Mouse (Mus musculus): ENCODE measurements around the gene Vps35l. TPM values are rescaled to one million over a fixed set of nuclear protein-coding genes. Genes with fewer than 3 reads are reported as not detected.

Vps35l gene
- polyA plus RNA-seq (2017; shearing (Covaris generic)), result 100 to 1,000 TPM in 1 of 2 experiments, 10 to 100 TPM in 1; 61.4 to 101 TPM

DNA sequence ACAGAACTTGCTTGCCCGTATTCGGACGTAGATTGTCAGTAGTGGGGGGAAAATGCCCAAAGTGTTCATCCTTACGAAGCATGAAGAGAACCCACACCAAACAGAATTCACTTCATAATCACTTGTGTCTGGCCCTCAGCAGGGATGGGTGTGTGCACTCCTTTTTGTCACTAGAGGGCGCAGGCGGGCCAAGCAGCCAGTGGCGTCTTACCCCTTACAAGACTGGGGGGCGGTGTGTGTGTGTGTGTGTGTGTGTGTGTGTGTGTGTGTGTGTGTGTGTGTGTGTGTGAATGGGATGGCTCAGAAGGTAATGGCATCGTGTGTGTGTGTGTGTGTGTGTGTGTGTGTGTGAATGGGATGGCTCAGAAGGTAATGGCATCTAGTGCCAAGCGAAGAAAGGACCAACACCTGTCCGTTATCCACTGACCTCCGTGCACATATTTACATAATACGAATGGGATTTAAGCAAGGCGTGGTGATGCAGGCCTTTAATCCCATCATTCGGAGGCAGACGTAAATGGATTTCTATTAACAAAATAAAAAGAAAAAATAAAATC, at the start of gene Vps35l:
Vps35l (plus strand) TSS at position 252 of the 557 bp plus-strand sequence.

DNA sequence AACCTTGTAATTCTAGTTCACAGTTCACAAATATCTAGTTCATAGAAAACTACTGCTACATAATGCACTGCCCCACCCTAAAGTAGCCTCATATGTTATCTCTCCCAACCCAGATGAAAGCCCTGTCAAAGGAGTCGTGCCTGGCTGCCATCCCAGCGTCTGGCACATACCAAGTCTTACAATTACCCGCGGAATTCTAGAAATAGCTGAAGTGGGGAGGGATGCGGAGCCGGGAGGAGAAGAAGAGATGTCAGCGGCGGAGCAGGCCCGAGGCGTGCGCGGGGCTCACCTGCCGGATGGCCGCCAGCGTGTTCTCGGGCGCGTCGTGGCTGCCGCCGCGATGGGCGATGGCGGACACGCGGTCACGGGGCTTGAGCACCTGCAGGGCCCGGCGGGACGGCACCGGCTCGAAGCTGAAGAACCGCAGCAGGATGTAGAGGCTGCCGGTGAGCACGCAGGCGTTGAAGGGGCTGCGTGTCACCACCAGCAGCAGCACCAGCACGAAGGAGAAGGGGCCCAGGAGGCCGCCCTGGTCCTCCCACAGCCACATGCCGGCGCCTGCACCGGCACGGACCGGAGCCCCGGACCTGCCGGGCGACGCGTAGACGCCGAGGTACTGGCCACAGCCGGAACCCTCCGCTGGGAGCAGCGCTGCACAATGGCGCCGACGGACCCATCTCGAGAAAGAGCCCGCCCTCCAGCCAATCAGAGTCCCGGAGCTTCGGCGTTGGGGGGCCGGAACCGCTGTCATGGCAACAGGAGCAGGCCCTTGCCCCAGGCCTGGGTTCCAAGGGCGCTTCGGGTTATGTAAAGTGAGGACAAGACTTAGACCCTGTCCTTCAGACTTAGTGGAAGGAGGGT, 34.7 kb upstream of the Vps35l start, which contains the start of gene Gde1:
Gde1 (minus strand) TSS at position 678 of the 861 bp plus-strand sequence.

DNA sequence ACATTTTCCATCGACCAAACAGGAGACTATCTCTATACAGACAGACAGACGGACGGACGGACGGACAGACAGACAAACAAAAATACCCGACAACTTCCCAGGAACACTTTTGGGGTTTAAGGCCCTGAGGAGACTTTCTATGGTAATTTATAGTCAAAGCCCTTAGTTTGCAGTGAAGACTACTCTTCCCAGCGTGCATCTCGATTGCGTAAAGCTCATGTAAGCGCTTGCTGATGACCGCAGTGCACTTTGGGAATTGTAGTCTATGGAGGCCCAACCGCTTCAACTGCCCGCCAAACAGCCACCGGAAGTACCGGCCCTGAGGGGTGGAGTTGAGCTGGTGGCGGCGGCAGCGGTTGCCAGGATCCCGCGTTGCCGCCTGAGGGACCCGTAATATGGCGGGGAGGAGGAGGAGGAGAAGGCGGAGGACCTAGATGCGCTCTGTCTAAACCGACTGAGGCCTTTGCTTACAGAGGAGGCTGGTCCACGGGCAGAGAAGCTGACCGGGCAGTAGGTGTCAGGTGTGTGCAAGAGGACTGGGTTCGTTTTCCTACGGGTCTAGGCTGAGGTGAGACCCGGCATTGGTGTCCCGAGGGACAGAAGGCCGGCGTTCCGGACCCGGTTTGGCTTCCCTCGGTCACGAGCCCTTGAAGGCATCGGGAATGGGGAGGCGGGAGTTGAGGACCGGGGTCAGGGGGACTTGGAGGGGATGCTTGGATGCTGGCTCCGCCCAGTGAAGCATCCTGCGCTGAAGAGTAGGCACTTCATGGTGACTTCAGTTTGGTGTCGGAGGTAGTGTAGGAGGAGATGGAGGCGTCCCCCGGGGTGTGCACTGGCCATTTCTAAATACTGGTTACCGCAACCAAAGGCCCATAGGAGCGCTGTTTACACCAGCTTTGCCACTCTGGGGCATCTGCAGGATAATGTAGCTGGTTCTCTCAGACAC, 27.5 kb upstream of the Vps35l start, which contains the start of gene Ccp110:
Ccp110 (plus strand) TSS at position 325 of the 946 bp plus-strand sequence.

DNA sequence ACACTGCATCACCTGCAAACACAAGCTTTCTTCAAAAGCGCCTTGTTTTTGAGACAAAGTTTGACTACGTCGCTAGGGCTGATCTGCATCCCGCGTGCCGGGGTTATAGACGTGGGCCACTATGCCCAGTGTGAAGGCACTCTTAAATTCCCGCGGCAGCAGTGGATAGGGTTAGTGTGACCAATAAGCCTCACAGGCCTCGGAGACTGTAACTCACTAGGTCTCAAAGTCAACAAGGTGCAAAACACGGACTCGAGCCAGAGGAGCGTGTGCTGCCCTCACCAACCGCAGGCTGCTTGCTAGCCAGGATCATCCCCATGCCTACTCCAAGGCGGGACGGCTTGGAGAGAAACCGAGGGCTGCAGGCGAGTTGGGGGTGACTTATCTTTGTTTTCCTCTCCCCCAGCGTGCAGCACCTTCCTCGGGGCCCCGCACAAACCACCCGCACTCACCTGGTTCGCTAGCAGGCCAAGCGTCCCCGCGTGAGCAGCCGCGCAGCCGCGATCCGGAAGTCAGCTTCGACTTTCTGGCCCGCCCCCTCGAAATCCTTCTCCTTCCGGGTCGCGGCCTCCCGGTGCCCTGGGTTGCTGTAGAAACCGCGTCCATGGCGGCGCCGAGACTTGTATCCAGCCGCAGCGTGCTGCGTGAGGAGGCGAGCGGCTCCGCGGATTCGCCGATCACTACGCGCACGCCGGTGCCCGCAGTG, 115.3 kb downstream of the Vps35l start, which contains the start of gene Iqck:
Iqck (plus strand) TSS at position 582 of the 706 bp plus-strand sequence.

DNA sequence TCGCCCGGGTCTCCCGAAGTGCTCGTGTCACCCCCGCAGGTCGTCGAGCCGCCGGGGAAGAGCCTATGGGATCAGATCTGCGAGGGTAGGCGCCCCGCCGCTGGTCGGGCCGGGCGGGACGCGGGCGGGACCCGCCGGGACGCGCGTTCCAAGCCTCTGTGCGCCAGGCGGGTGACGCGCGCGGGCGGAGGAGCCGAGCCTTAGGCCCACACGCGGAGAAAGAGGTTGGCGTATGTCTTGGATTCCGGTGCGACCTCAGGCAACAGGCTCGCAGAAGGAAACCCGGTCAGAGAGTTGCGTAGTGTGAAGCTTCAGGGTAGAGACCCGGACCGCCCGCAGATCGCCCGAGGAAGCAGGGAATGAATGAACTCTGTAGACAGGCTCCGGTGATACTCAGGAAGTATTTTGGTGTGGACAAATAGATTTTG, 115.9 kb downstream of the Vps35l start, which contains the start of gene Knop1:
Knop1 (minus strand) TSS at position 378 of the 428 bp plus-strand sequence.

Other genes starting within 250 kb of the Vps35l start
- gene Itpripl2, start 248.3 kb upstream of the Vps35l start, polyA plus RNA-seq (2017; shearing (Covaris generic)), result 1 to 10 TPM; 1.6 TPM
- gene Coq7, start 206.9 kb upstream of the Vps35l start, polyA plus RNA-seq (2017; shearing (Covaris generic)), result 10 to 100 TPM; 13.9 to 21.7 TPM
- under 1 TPM in 1 of 2 experiments, not detected in 1; 0.14 TPM for gene Tmc7, start 155.5 kb upstream of the Vps35l start, polyA plus RNA-seq (2017; shearing (Covaris generic))
- under 1 TPM in 1 of 2 experiments, not detected in 1; 0.25 TPM for gene Tmc5, start 142.9 kb upstream of the Vps35l start, polyA plus RNA-seq (2017; shearing (Covaris generic))
- gene Gde1, start 34.4 kb upstream of the Vps35l start, polyA plus RNA-seq (2017; shearing (Covaris generic)), result 10 to 100 TPM; 52.7 to 52.9 TPM
- gene Ccp110, start 27.7 kb upstream of the Vps35l start, polyA plus RNA-seq (2017; shearing (Covaris generic)), result 1 to 10 TPM; 4.3 to 7.3 TPM
- gene Iqck, start 115.5 kb downstream of the Vps35l start, polyA plus RNA-seq (2017; shearing (Covaris generic)), result under 1 TPM; 0.07 to 0.11 TPM
- gene Knop1, start 116.0 kb downstream of the Vps35l start, polyA plus RNA-seq (2017; shearing (Covaris generic)), result 10 to 100 TPM; 26.8 to 29.2 TPM